Mouse (Mus musculus) heart, postnatal 0 days (tissue): Measurements from ENCODE around the gene Shh.

Source experiments
- CTCF ChIP-seq: IDR thresholded peaks from 2 replicates; pipeline ENCODE4 v1.5.1; 2016; ENCODE audit warnings: antibody characterized with exemption, control low read depth, low read depth
- EP300 ChIP-seq: IDR thresholded peaks from 2 replicates; pipeline ENCODE4 v1.6.1; 2016; ENCODE audit warnings: antibody characterized with exemption, low read depth

- no peak for TF ChIP-seq CTCF
- no peak for TF ChIP-seq EP300
Measured at GRCm38 (mm10) chr5:28500792-28501439, 33.9 kb upstream of the Shh start.
